Mouse (Mus musculus) natural killer cell, adult 2 months (primary cell): ENCODE data around the gene Syne4.

Source experiments
- DNase-seq, 2 experiments: peaks; one replicate each; pipeline ENCODE4 v3.0.0; 2022; ENCODE audit warnings: low spot score in 2 of 2

Syne4 gene

DNA sequence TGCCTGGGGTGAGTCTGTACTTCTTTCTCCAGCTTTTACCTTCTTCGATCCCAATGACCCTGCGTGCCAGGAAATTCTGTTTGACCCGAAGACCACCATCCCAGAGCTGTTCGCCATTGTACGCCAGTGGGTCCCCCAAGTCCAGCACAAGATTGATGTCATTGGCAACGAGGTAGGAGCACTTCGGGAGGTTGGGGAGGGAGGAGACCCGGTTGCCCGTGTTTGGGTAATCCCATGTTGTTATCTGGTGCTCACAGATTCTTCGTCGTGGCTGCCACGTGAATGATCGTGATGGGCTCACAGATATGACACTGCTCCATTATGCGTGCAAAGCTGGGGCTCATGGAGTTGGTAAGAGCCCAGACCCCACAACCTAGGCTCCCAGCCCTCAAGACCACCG, 17.8 kb upstream of the Syne4 start:
- DNase-seq = no peak

DNA sequence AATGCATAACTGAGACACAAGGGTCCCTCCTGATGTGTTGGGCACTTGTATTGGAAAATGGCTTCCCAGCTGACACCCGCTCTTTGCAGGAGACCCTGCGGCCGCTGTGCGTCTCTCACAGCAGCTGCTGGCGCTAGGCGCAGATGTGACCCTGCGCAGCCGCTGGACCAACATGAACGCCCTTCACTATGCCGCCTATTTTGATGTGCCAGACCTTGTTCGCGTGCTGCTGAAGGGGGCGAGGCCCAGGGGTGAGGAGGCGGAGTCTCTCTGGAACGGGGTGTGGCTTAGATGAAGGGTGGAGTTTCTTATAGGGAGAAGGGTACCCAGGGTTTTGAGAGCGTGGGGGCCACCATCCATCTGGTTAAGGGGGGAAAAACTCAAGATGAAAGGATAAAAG, 17.3 kb upstream of the Syne4 start:
- no peak for DNase-seq

DNA sequence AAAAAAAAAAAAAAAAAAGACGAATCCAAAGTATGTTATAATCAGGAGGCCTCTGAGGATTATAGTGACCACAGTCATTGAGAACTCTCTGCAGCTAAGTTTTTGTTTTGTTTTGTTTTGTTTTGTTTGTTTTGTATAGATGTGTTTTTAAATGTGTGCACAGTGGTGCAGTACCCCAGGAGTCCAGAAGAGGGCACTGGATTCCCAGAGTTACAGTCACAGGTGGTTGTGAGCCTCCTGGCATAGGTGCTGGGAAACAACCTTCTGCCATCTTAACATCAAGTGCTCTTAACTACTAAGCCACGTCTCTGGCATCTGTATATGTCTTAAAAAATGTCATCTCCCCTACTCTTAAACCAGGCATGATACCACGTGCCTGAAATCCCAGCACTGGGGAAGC, 13.7 kb upstream of the Syne4 start:
- DNase-seq = peak; percentile 34 to 53

DNA sequence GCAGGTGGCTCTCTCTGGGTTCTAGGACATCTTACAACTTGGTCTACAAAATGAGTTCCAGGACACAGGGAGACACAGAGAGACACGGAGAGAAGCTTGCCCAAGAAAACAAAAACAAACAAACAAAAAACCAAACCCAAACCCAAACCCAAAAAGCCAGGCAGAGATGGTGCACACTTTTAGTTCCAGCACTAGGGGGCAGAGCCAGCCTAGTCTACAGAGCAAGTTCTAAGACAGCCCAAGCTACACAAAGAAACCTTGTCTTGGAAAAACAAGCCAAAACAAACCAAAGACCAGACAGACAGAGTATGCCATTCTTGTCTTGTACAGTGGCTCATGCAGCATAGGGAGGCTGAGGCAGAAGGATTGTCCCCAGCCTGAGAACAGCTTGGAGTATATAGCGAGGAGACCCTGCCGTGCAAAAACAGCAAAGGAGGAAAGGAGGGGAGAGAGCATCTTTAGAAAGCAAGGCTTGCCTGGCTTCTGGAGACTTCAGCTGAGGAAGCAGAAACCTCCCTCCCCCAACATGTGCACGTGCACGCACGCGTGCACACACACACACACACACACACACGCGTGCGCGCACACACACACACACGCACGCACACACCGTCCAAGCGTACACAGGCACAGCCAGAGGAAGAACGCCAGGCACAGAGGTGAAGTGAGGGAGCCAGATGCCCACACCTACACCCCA, 8.4 kb upstream of the Syne4 start:
- no peak for DNase-seq

DNA sequence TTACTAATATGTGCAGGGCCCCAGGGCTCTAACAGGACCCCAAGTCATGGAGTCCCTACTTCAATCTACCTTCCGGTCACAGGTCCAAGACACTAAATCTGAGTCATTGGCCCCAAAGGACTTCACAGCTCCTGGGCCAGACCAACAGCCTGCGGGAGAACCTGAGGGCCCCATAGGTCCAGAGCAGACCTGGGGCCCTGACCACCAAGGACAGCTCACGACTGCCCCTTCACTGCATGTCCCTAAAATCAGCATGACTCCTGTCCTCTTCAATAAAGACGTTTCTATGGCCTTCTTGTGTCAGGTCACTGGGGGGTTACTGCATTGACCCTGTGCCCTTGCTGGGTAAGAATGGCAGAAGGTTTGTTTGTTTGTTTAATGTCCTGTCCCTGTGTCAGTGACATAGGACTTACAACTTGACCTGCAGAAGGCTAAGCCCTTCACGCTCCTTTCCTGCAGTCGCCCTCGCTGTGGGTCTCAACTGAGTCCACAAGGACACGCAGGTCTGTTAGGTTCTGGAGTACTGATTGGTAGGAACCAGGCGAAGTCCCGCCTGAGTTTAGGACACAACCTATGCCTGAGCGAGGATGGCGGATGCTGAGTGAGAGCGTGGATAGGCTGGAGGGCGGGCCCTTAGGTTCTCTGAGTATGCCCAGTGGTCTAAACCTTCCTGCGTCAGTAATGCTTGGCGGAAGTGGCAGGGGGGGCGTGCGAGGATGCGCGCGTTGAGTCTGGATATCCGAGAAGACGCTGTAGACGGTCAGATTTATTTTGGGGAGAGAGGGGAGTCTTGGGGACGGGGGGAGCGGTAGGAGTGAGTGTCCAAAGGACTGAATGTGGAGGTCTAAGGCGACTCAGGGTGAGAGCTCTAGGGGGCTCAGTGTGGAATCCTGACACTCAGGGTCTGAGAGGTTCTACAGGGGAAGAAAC, 6.3 kb upstream of the Syne4 start, which contains the start of gene Alkbh6:
Gene Alkbh6, plus strand, starts transcription at position 642 of the 930 bp plus-strand sequence.
- DNase-seq = peak; percentile 92 to 93

DNA sequence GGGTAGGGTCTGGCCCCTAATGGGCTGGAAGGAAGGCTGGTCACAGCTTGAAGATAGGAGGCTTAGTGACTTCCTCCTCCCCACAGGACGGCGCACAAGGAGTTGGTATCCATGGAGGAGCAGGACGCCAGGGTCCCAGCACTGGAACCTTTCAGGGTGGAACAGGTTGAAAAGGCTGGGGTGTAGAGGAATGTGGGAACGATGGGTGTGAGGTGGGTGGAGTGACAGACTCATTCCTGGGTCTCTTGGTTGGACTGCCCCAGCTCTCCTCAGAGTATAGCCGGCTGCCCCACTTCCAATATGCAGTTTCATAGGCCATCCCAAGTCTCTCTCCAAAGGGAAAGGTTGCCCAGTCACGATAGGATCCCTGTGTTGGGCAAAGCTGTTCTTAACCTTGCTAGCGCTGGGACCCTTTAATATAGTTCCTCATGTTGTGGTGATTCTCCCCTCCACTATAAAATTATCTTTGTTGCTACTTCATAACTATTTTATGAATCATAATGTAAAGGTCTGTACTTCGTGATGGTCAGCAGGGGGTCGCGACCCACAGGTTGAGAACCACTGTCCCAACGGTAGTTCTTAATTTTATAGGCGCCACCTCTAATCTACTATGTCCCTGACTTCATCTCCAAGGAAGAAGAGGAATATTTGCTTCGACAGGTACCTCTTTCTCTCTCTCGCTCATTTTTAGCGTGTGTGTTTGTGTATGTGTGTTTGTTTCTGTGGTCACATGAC, 5.0 kb upstream of the Syne4 start:
- no peak for DNase-seq

DNA sequence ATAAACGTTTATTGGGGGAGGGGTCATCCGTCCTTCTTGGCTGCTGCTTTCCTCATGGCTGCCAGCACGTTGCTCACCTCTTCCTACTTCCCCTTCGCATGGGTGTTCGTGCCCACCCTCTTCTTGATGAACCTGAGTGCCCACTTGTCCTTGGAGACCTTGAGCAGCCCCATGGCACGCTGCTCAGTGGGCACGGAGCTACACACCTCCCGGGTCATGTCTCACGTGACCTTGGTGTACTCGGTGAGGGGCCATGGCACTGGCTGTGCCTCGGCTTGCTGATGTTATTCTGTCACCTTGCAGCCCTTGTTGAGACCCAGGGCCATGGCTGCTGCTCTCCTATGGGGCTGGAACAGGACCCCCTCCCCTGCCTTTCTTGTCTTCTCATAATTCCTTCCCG, 4.5 kb upstream of the Syne4 start:
- DNase-seq = no peak

DNA sequence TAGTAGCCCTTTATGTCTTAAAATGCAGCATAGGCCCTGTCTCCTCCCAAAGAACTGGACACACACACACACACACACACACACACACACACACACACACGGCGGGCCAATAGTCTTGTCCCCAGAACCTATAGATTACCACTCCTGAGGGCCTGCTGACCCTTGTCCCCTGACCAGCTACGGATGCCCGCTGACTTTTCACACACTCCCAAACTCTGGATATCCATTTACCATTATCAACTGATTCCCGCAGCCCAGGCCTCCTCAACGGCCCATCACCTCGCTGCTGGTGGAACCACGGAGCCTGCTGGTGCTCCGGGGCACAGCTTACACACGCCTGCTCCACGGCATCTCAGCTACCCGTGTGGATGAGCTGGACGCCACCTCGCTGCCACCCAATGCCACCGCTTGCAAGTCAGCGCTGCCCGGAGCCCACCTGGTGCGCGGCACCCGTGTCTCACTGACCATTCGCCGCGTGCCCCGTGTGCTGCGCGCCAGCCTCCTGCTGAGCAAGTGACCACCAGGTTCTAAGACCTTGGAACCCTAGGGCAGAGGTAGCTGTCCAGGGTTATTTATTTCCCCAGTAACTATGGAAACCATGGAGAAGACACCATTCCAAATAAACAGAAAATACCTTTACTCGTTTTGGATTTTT, 814 bp upstream of the Syne4 start:
- DNase-seq = no peak

DNA sequence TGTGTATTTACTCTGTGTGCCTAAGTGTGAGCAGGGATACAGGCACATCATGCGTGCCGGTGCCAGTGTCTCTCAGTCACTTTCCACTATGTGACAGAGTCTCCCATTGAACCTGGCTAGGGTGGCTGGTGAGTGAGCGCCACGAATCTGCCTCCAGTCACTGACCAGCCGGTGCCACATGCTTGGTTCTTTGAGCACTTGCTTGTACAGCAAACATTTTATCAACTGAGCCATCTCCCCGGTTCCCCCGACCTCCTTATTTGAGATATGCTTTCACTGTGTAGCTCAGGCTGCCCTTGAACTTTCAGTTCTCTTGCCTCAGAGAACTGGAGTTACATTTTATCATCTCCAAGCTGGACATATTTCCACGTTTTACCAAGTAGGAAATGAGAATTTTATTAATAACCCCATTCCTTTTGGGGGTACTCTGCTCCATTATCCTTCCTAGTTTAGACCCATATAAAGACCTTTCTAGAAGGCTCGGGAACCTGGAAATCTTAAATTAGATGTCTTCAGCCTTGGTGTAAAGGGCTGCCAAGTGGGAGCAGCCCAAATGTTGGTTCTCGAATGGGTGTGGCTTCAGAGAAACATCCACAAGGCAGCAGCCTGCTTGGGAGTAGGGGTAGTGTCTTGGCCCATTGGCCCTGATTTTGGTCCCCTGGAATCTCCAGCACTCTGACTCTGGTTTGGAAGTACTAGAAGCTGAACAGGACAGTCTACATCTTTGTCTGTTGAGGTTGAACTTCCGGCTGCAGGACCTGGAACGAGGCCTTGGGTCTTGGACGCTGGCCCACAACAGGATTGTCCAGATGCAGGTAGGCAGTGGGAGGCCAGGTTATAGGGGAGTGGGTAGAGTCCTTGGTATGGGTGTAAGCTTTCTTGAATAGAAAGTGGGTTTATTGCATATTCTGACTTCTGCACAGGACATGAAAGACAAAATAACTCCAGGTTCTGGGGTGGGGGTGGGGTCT, 1.2 kb downstream of the Syne4 start:
- no peak for DNase-seq

DNA sequence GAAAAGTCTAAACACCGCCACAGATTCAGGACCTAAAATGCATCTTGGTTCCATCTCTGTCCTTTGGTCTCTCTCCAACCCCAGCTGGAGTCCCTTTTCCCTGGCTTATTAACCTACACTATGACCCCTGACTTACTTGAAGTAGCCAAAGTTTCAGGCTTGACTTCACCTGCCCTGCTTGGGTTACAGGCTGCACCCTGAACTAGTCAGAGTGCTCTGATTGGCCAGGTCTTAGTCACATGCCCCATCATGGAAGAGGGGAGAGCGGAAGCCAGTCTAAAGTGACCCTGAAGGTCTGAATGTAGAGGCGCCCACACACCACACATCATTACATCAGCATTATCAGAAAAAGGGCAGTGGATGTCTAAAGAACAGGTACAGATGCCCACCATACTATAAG, 3.5 kb downstream of the Syne4 start:
- DNase-seq = no peak

DNA sequence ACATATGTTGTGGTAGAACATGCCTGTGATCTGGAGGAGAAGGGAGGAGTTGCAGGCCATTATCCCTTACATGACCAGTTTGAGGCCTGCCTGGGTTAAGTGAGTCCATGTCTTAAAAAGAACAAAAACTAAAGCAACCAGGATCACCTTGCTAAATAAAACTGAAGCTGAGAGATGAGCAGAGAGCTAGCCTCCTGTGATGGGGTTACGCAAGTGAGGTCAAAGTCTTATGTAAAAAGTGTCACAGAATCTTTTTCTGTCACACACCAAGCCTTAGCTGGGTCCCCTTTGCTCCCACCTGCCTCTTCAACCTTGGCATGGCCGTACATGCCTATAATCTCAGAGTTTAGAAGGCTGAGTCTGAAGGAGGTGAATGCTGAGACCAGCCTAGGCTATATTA, 6.3 kb downstream of the Syne4 start:
- DNase-seq = no peak

DNA sequence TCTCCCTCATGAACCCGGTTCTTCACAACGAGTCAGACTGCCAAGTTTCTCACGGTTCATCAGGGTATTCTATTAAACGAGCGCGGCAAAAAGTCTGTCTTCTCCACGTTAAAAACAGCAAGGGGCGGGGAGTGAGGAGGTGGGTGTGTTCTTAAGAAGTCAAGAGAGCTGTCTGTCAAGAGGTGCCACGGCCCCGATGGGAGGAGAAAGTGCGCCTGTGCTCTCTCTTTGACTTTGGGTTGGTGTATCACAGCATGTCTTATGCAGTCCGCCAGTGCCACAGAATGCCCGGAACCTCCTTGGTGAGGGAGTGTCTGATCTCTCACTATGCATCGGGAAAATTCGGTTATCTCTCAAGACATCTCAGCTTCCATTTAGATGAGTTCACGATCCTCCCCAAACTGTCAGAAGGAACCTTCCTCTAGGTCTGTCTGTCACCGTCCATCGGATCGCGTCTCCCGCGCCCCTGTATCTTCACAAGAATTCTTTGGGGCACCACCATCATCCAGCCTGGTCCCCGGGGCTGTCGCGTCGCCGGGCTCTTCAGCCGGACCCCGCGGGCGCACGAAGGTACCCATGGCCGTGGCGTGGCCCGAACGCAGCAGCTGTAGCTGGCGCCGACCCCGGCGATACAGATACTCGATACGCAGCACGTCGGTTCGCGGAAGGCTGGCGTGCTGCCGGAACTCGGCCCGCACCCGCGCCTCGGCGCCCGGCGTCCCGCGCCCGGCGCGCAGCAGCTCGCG, 7.1 kb downstream of the Syne4 start, which contains the start of gene E130208F15Rik:
Gene E130208F15Rik, plus strand, starts transcription at position 202 of the 746 bp plus-strand sequence.
- DNase-seq = peak; percentile 71 to 76

DNA sequence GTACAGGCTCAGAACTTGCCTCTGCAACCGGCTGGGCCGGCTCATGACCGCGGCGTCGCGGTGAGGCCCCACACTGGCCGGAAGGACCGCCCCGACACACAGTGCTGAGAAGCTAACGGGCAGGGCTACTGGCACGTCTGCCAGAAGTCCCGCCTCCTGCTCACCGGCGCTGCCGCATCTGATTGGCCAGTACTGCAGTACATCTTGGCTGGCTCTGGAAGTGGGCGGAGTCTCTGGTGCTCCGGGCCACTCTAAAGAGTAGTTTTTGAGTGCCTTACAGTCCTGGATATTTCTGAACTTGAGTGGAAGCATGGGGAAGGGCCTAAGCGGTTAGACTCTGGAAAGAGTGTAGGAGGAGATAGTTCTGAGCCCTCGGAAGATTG, 7.7 kb downstream of the Syne4 start:
- peak; percentile 95 for DNase-seq

DNA sequence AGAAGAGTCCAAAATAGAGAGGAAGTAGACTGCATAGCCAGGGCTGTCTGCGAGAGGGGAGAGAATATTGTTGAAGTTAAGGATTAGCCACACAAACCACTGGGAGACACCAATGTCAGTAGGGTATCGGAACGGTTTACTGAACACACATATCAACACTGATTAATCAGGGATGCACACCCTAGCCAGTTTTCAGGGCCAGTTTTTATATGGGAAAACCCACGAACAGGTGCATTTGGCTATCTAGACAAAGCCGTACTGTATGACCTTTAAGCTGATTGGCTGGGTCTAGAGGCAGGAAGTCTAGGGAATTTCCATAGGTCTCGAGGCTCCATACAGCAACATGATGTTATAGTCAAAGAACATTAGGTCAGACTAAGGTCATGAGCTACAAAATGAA, 8.3 kb downstream of the Syne4 start:
- peak; percentile 52 for DNase-seq

DNA sequence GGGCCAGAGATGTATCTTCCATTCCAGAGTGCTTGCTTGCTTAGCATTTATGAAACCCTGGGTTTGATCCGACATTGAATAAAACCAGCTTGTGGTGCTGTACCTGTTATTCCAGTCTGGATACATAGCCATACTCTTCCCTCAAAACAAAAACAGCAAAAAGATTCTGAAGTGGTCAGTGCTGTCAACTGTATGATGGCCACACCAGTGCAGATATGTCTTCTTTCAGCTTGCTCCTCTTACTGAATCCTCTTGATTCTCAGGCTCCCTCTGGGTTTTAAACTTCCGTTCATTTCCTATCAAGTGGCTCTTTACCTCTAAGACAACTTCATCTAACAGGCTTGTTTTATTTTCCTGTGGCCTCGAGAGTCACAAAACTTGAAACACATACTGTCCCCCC, 9.2 kb downstream of the Syne4 start, which contains the start of gene Sdhaf1:
Gene Sdhaf1, minus strand, starts transcription at position 101 of the 400 bp plus-strand sequence.
- DNase-seq = no peak

DNA sequence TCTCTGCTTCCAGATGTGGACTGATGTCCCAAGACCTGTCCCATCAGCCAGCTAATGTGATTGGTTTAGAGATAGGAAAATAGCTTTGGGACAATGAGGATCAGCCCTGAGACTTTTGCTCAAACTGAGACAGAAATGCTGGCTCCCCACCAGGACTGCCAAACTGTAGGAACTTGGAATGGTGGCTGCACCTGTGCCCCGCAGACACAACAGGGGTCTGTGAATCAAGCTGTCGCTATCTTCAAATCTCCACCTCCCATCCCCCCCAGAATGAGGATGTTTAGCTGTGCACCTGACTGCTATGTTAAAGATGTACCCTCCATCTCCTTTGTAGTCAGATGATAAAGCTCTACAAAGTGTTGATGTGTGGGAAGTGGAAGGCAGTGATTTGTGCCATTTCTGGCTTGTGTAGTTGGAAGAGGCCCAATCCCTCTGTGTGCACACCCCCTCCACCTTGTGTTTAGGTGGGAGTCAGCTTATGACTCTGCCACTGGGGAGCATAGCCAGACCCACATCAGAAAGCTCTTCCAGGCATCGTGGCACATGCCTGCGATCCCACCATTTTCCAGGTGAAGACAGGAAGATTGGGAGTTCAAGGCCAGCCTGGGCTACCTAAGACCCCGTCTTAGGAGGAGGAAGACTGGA, 9.8 kb downstream of the Syne4 start:
- no peak for DNase-seq

DNA sequence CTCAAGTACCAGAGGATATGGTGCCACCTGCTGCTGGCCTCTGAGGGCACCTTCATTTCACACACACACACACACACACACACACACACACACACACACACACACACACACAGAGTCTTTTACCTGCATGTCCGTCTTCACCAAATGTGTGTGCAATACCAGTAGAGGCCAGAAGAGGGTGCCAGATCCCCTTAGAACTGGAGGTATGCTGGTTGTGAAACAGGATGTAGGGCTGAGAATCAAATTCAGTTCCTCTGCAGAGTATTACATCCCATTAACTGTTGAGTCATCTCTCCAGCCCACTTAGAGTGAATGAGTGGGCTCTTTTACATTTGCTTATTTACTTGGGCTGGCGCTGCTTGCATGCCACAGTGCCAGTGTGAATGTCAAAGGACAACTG, 10.8 kb downstream of the Syne4 start:
- DNase-seq = peak; percentile 75 to 83

DNA sequence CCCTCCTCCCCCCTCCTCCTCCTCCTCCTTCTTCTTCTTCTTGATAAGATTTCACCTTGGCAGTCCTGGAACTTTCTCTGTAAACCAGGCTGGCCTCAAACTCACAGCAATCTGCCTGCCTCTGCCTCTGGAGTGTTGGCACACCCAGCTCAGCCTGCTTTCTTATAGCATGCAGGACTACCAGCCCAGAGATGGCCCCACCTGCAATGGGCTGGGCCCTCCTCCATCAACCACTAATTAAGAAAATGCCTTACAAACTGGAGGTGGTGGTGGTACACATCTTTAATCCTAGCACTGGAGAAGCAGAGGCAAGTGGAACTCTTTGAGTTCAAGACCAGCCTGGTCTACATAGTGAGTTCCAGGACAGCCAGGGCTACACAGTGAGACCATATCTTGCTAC, 11.8 kb downstream of the Syne4 start:
- DNase-seq = no peak

DNA sequence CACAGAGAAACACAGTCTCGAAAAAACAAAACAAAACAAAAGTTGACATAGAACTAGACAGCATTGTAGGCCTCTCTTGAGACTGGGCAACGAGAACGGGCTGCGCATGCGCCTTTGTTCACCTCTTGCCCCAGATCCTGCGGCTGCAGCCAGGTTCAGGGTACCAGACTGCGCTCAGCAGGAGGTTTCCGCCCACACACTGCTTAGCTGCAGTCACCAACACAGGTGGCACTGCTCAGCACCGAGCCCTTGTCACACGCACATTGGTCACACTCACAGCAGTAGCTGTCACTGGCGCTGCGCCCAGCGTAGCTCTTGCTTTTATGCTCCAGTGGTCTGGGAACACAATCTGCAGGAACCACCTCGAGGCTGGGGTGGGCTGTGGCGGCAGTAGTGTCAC, 12.5 kb downstream of the Syne4 start:
- DNase-seq = peak in 1 of 2 experiments; percentile 26
